Mouse (Mus musculus) retina, embryonic 14.5 days (tissue): ENCODE data around the gene Nlgn1.
A peak's percentile ranks its signal among the peaks of the same experiment; 100 is the strongest.

Source experiments
- DNase-seq: peaks from one replicate; pipeline ENCODE4 v3.0.0-alpha.2; 2015; ENCODE audit warnings: low spot score

The Nlgn1 gene

GRCm38 (mm10) chr3:26050769-26051168 lies 281.5 kb downstream of the Nlgn1 start:
- no peak for DNase-seq

DNA sequence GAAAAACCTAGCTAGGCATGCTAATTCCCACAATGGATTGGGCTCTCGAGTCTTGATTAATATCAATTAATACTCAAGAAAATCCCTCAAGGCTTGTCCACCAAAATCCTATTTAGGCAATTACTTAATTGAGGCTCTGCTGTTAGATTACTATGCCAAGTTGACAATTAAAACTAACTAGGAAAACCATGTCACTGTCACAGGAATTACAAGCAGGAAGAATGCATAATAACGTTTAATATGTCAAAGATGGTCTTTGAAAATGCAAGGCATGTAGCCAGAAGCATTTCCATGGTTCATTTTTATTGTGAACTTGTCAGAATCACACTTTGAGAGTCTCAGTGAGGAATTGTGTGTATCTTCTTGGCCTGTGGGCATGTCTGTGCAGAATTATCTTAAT lies 289.3 kb downstream of the Nlgn1 start:
- DNase-seq = no peak

DNA sequence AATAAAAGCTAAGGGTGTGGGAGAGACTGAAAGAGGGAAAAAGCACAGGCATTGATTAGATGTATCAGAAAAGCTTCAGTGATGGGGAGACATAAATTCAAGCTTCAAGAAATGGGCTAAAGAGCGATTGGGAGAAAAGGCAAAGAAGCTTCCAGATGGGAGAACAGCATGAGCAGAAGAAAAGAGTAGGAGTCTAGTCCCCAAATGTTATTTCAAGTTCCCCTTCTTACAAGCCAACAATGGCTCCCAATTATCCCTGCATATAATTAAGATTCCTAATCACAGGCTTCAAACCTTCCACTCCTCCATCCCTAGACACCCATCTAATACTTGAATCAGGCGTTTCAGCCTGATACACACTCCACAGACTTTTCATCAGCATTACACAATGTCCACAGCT lies 292.6 kb downstream of the Nlgn1 start:
- DNase-seq = no peak

- no peak for DNase-seq
These were observed 306.2 kb downstream of the Nlgn1 start for GRCm38 (mm10) chr3:26026025-26026424.

GRCm38 (mm10) chr3:26023217-26023616 lies 309.0 kb downstream of the Nlgn1 start:
- DNase-seq = no peak

- DNase-seq = peak; percentile 58
These were observed 310.6 kb downstream of the Nlgn1 start for GRCm38 (mm10) chr3:26021632-26022184.

DNA sequence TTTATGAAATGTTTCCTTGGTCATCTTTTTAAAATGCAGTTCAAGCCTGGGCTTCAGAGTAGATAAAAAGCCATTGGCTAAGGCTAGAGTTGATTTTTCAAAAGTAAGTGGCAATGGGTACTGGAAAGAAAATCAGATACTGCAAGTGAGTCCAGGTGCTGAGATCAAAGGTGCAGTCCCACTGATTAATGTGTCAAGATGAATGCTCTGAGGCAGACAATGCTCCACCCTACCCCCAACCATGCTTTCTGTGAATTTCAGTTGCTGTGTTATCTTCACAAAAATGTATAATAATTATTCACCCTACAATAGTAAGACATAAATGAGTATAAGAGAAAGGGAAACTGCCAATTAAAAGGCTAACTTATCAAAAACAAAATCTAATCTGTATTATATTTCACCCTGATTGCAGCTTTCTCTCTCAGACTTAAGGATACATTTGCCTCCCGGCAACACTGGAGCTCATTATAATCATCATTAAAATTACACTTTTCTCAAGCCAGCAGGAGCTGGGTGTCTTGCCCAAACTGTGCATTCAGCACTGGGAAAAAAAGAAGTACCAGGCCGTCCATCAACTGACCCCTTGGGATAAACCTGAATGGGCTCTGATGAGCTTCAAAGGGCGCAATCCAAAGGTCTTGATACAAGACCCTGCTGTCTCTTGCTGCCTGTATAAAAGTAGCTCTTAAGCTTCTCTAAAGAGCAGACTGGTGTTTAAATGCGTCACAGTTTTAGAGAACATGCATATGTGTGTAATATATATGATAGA lies 320.8 kb downstream of the Nlgn1 start:
- DNase-seq = no peak

GRCm38 (mm10) chr3:26002863-26003608 lies 329.2 kb downstream of the Nlgn1 start:
- DNase-seq = peak; percentile 22

GRCm38 (mm10) chr3:26002367-26002766 lies 329.9 kb downstream of the Nlgn1 start:
- DNase-seq = peak; percentile 40

DNA sequence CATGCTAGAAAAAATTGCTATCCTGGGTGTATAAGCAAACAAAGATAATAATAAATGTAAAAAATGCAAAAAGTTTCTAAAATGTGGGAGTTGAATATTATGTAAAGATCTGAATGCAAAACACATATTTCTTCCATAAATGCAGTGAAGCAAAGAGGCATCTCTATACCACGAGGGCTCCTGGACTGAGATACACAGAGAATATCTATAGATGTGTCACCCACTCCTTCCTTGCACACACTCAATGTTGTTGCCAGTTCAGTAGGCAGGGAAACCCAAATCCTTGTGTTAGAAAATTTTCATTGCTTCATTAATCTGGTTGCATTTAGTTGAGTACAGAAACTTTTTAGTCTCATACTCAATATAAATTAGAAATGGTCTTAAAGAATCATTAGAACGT lies 364.7 kb downstream of the Nlgn1 start:
- no peak for DNase-seq

DNA sequence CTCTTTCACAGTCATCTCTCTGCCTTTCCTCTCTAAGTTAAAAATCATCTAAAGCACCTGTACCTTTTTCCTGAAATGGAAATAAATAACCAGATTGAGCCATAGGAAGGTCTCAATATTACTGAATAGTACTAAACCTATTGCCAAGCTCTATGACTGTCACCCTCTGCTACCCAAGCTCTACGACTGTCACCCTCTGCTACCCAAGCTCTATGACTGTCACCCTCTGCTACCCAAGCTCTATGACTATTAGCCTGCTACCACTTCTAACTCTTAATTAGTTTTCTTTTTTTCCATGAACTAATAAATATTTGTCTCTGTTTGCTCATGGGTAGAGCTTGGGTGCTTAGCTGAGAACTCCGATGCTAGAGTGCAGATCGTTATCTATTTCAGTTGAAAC lies 368.0 kb downstream of the Nlgn1 start:
- no peak for DNase-seq

GRCm38 (mm10) chr3:25963568-25963967 lies 368.7 kb downstream of the Nlgn1 start:
- no peak for DNase-seq

DNA sequence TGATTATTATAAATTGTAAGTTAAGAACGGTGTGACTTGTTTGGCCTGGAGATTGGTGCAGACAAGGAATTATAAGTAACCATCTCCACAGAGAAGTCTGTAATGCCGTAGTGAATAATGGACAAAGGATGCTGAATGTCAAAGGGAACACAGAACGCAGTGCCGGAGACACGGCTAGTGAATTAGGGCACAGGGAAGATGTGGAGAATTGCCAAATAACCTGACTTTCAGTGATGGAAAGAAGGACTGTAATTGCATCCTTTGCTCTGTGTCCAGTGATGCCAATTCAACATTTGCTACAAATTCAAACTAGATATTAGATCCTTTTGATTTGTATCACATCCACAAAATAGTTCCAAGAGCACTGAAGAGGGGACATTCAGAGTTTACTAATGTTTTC lies 415.7 kb downstream of the Nlgn1 start:
- no peak for DNase-seq

- no peak for DNase-seq
These were observed 417.7 kb downstream of the Nlgn1 start for GRCm38 (mm10) chr3:25914365-25915065.

- no peak for DNase-seq
These were observed 429.0 kb downstream of the Nlgn1 start for GRCm38 (mm10) chr3:25903140-25903809.

GRCm38 (mm10) chr3:25897456-25897855 lies 434.8 kb downstream of the Nlgn1 start:
- no peak for DNase-seq

DNA sequence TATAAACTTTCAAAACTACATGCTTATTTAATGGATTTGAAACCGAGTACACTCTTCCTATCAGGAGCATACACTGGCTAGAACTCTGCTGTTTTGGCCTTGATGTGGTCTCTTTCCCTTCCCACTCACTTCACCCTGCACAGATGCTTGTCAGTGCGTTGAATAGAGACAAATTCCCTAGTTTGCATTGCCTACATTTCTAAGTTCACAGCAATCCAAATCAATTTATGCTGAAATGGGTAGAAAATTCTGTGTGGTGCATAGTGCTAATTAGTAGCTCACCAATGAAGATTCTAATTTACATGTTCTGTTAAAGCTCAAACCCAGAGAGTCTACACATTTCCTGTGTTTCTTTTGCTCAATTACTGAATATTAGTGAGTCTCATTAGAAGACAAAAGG lies 447.5 kb downstream of the Nlgn1 start:
- DNase-seq = peak; percentile 14

- peak; percentile 72 for DNase-seq
These were observed 463.1 kb downstream of the Nlgn1 start for GRCm38 (mm10) chr3:25869161-25869560.

DNA sequence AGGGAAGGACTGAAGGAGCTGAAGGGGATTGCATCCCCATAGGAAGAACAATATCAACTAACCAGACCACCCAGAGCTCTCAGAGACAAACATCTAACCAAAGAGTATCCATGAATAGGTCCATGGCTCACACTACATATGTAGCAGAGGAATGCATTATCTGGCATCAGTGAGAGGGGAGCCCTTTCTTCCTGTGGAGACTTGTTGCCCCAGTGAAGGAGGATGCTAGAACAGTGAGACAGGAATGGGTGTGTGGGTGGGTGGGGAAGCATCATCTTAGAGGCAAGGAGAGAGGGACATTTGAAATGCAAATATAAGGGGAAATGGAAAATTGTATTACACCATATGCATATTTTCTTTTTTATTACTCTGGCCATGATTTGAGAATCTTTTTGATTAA lies 473.9 kb downstream of the Nlgn1 start:
- DNase-seq = no peak

DNA sequence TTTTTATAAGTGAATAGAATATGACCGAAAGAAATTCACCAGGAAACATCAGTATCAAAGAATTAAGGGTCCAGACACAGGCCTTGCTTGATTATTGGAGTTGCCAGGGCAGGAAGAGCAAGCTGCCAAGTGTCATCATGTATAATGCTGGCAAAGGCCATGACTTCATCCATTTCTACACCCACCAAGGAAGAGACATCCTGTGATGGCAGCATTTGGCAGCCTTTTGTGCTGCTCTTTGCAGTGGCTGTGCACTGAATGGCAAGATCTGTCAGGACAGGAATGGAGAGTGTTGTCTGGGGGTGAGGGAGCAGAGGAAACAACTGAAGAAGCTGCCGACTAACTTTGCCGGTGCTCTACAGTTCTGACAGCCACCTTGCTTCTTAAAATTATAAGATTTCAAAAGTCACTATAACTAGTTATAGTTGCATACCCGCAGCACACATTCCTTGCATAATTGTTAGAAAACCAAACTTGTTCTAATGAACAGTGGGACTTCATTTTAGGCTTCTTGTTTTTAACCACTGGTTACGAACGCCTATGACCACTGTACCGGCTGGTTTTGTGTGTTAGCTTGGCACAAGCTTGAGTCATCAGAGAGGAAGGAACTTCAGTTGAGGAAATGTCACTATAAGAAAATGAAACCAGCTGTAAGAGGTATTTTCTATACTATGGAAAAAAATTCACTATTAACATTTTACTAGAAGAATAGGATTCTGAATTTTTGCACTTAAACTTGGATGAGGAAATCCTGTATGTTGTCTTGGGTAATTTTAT lies 487.4 kb downstream of the Nlgn1 start:
- DNase-seq = no peak

DNA sequence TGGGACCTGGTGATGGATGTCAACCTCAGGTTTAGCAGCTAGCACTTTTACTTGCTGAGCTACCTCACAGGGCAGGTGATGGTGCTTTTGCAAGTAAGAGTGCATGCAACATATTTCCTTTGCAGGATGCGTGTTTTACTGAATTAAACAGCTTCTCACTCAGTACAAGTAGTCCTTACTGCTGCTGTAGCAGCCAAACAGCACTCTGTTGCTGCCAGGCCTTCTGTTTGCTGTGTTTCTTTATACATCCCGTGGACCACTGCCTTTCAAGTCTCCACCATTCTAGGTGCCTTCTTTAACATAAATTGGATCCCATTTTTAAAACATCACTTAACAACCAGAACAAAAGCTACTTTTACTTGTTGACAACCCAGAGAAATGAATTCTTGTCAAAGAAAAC lies 502.0 kb downstream of the Nlgn1 start:
- DNase-seq = no peak
